Mouse (Mus musculus) monocyte, adult 5-6 weeks (primary cell): ENCODE data around the gene Lrsam1. TPM values are rescaled to one million over a fixed set of nuclear protein-coding genes. Genes with fewer than 3 reads are reported as not detected.

Experiments used
- ATAC-seq: fragments of 153-309, 156-312 bp; replicated peaks from 2 replicates; pipeline ENCODE4 v1.8.0; 2017; ENCODE audit warnings: mild to moderate bottlenecking; ENCODE audit not compliant: low TSS enrichment, insufficient number of reproducible peaks, severe bottlenecking, poor library complexity, low FRiP score
- total RNA-seq: library from RNA; stranded (forward); fragments of 200-1000, 200-491, 200-594 nt; gene quantifications from 3 replicates; pipeline ENCODE4 v1.2.3, GENCODE M21; 2017

Gene Lrsam1
- total RNA-seq, 1 experiment from 2014 or later = 6.6 TPM

DNA sequence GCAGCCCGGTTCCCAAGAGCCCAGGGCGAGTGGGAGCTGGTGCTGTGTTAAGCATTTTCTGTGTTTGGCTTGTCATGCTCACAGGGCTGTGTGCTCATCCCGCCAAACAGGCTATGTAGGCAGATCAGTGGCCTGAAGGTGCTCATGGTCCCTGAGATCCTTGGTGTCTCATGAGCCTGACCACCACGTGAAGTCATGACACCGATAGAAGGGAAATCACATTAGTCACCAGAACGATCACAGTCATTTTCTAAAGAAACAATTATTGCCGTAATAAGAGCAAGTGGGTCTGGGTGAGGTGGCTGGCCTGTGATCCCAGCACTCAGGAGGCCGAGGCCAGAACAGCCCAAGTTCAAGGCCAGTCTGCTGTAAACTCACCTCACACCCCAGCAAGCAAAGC, 54.0 kb downstream of the Lrsam1 start:
- ATAC-seq = no peak

DNA sequence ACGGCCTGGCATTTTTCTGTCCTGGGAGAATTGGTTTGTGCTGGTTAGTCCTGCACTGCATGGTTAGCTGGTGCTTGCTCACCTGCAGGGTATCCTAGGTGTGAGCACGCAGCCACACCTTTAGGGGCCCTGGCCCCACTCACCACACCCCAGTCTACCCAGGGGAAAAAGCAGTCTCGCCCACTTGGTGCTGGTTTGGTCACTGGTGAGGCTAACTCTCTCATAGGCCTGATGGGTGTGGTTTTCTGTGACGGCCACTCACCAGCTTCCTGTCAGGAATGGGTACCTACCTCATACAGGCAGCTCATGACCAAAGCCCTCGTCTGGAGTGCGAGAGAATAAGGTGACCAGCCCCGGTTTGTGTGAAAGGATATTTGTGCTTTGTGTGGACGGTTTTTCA, 56.1 kb downstream of the Lrsam1 start:
- no peak for ATAC-seq

DNA sequence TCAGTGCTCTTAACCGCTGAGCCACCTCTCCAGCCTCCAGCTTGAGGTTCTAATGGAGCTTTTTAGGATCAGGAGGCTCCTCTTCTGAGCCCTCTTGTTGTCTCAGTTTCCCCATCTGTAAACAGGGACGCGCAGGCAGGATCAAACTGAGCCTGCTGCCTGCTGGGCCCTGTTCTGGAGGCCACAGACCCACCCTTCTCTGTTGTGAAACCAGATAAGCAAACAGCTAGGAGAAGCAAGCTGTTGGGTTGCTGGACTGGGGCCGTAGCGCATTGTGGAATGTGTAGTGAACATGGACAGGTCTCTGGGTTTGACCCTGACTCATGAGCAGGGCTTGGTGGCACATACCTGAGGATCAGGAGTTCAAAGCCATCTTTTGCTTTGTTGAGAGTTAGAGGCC, 56.8 kb downstream of the Lrsam1 start:
- ATAC-seq = no peak

DNA sequence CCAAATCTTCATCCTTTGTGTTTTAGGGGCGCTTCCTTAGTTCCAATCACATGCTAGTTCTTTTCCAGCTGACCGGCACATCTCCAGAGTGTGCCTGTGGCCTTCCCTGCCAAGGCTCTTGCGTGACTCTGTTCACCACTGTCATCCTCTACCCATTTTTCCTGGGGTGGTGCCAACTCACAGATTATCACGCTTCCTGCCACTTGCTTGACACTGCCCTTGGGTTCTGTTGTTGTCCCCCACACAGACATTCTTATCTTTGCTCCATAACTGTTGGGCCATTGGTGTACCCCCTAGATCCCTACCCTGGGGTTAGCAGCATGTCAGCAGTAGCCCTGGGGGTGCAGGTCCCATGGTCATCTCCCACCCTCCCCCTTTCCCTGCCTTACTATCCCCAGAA, 57.9 kb downstream of the Lrsam1 start:
- ATAC-seq = no peak

DNA sequence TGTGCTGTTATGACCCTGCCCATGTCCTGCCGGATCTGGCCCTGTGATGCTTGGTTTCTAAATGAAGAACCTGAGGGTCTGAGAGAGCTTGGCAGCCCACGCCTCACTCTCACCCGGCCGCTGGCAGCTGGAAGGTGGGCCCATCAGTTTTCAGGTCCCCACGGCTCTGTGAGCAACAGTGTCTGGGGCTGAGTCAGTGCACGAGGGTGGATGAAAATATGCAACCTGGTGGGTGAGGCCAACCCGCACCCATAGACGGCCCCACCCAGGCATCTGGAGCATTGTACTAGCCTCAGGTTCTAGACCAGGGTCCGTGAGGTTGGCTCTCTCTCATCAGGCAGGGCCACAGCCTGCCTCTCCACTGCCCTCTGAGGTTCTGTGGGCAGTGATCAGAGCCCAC, 59.3 kb downstream of the Lrsam1 start:
- ATAC-seq = no peak

DNA sequence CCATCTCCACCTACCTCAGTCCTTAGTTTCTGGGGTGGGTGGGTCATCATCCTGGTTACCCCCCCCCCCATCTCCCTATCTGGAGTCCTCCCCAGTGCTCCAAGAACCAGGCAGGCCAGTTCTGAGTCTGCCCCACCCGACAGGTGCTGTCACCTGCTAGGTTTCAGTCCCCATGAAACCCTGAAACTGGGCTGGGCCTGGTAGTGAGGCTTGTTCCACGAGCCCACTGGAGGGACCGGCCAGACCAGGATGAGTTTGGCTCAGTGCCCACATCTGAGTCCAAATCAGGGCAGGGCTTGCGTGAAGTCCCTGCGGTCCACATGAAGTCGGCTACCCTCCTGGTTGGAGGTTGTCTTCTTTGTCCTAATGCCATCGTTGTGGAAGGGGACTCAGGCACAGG, 62.4 kb downstream of the Lrsam1 start:
- no peak for ATAC-seq

DNA sequence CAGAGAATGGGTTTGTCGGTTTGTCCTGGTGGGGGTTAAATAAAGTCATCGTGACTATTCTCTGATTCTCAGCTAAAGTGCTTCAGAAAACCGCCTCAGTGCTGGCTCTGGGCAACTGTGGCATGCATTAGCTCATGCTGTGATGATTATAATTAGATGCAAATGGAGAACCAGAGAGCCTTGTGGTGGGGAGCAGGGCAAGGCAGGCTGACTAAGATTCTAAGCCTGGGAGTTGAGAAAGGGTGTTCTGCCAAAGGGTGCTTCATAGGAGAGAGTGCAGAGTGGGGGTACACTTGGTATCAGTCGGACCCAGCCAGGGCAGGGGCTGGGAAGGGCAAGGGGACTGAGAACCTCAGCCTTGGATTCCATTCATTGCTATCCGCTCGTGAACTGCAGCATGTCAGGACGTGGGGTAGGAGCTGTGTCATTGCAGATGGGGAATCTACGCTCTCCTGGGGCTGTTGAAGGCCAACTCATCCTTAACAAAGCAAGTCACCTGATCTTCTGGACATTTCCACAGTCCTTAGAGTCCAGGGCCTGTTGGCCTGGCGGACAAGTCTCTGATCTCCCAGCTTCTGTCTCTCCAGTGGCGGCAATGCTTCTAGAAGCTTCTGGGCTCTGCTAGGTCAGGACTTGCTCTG, 64.8 kb downstream of the Lrsam1 start:
- no peak for ATAC-seq

DNA sequence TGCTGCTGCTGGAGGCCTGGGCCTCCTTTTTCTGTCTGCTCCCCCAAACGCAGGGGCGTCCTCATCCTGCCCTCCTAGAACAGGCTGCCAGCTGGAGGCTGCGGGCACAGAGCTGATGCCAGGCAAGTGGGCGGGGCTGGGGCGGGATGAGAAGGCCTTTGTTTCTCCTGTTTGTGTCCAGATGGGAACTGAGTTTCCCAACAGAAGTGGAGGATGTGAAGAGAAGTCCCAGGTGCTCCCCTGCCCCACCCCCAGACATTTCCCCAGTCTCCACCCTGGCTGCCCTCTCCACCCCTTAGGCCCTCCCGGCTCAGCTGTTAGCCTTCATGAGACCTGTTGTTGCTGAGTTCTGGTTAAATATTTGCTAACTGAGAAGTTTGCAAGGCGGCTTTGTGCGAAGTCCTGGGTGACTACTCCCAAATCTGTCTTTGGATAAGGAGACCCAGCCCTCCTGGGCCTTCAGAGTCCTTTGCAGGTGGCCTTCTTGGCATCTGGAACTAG, 65.8 kb downstream of the Lrsam1 start:
- ATAC-seq = no peak

DNA sequence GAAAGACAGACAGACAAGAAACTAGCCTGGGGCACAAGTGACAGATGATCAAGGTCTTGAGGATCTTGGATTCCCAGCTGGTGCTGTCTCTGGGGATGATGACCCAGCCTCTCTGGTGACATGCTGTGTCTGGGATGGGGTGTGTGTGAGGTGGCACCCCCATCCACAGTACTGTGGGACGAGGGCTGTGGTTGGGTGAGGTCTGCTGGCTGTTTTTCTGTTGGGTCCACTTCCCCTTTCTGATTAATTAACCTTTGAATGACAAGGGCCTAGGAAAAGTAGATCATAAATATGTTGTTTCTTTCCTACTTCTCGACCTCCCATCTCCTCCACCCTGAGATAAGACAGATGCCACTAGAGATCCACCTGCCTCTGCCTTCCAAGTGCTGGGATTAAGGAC, 67.3 kb downstream of the Lrsam1 start:
- peak; percentile 54 for ATAC-seq

DNA sequence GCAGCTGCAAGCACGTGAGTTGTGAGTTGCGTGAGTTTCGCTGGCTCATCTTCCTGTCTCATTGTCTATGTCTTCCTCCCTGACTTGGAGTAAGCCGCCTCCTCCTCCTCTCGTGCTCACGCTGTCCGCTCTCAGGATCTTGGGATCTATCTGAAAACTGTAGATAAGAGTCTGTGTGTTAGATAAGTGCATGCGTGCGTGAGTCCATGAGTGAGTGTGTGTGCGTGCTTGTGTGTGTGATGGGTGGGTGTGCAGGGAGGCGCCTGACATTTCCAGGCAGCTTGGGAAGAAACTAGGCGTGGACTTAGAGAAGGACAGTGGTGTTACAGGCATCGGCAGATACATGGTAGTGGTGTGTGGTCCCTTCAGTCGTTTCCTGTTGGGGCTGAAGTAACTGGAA, 68.9 kb downstream of the Lrsam1 start:
- ATAC-seq = no peak

DNA sequence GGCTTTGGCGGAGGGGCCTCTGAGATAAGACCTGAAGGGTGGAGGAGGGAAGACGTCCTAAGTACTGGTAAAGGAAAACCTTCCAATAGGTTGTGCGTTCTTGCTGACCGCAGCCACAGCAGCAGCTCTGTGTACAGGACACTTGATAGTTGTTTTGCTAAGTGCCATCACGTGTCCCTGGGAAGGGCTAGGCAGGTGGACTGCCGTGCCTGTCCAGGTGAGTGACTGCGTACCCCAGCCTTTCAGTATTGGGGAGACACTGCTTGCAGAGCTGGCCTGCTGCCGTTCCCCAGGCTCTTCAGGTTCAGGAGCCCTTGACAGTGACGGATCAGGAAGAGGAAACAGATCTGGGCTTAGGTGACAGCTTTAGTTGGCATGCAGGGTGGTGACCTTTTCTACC, 70.1 kb downstream of the Lrsam1 start:
- ATAC-seq = 0 out of 2 replicates have a peak, but pooled peaks have one; percentile 5

DNA sequence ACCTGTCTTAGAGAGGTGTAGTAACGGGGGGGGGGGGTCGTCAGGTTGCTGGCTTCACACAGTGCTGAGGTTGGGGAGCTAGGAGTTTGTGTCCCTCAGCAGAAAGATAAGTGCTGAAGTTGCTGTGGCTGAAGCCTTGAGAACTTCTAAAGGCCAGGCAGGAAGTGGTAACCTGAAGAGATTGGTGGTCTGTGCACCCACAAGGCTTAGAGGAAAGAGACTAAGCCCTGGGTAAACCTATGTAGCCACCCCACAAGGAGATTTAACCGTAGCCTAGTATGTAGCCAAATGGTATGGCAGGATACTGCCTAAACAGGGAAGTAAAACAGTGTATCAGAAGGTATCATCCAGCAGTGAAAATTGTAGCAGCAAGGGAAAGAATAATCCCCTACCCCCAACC, 71.1 kb downstream of the Lrsam1 start:
- no peak for ATAC-seq

DNA sequence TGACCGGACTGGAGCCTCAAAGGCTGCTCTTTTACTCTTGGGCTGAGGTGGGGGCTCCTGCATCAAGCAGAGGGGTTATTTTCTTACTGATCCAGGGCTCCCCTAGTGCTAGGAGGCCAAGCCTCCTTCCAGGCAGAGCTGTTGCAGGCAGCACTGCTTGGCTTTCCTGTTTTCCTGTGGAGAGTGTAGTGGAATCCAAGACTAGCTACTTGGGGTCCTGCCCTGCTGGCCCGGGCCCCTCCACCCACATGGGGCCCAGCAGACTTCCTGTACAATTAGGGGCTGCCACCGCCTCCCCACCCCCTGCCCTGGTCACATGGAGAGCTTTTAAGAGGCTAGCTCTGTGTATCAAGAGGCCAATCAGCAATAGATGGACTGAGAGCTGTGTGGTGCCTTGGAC, 72.9 kb downstream of the Lrsam1 start:
- ATAC-seq = no peak

DNA sequence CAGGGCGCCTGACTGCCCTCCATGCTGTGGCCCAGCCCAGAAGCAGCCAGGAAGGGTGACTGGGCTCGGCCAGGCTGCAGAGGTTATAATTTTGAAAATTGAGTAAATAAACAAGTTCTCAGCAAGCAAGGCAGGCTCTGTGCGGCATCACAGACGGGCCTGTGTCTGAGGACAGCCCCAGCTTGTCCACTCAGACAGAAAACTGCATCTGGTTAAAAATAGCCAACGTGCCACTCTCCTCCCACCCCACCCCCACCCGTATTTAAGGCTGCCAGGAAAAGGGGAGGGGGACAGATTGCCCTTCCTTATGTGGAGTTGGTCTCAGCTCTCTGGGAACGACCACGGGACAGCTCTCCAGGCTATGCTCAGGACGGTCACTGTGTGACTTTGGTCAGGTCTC, 73.4 kb downstream of the Lrsam1 start:
- ATAC-seq = no peak

DNA sequence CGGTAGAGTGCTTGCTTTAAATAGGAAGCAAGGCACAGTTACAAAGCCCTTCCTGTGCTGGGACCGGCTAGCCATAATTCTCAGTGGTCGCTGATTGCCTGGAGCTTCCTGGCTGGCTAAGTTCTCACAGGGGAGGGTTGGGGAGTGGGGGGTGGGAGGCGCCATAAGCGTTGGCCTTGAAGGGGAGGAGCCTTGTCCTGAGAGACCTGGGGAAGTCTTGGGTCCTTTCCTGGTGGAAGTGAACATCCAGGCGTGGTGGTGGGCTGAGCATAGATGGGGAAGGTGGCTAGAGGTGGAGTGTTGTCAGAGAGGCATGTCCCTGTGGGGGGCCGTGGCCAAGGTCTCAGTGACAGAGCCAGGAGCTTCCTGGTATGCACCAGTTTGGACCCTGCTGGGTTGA, 76.7 kb downstream of the Lrsam1 start:
- no peak for ATAC-seq

DNA sequence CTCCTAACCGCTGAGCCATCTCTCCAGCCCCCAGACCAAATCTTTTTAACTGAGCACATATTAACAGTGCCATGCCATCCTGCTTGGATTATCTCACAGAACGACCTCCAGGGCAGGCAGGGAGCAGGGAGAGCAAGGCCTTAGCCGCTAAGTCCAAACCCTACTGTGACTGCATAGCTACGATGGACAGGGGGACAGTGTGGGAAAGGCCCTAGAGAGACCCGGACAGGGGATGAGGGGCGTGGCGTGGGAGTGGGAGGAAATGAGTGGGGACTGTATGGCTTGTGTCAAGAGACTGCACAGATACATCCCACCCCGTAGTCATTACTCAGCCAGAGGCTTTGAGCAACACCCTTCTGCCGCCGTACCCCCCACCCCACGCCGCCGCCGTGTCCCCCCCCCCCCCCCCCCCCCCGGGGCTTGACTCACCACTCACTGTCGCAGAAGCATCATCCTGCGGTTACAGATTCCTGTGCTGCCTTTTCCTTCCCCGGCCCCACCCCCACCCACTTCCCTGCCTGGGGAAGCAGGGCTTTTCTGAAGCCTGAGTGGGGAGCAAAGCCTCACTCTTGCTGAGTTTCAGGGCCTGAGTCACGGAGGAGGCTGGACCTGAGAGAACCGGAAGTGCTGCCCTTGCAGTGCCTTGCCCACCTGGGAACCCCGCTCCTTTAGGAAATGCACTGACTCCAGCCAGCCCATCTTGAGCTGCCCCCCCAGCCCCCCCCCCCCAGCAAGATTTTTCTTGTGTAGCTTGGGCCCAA, 79.0 kb downstream of the Lrsam1 start:
- peak; percentile 61 for ATAC-seq

DNA sequence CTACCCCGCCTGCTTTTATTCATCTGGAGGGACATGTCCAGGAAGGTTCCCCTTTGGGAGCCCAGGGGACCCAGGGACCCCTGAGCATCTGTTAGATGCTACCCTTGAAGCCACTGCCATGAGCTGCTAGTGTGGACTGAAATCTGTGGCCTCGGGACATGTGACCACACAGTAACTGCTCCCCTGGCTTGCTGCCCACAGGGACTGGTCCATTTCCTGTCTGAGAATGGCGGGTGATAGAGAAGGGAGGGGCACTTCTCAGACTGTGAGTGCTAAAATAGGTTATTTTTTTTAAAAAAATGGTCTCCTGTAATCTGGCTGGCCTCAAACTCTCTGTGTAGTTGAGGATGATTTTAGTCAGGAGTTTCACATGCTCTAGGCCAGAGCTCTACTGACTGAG, 79.7 kb downstream of the Lrsam1 start:
- peak; percentile 69 for ATAC-seq

DNA sequence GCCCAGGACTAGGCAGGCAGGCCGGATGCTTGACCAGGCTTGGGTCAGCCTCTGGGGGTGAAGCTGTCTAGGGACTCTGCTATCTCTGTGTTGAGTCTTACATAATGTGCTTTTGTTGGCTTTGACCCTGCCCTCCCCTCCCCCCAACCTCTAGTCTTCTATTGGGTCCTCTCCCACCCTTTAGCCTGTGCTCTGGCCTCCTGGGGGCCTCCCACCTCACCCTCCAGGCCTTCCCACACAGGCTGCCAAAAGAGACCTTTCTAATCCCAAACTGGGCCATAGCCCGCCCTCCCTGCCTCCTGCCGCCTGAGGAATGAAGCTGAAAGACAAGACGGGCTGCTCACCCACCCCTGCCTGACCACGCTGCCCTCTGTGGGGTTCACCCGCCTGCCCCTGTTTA, 80.4 kb downstream of the Lrsam1 start:
- ATAC-seq = no peak

DNA sequence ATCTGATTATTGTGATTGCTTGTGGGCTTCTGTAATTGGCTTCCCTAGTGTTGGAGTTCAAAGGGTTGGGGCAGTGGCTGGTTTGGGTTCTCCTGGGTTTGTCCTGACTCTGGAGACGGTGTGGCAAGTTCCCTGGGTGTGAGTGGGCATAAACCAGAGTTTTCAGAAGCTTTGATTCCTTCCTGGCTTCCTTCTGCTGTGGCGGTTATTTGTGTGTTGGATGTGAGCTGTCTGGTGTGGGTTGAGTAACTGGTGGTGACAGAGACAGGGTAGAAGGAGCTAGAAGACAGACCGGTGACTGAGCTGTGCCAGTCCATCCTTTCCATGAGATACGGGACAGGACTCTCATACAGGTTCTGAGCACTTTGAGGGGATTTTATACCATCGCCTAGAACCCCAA, 81.8 kb downstream of the Lrsam1 start:
- no peak for ATAC-seq

DNA sequence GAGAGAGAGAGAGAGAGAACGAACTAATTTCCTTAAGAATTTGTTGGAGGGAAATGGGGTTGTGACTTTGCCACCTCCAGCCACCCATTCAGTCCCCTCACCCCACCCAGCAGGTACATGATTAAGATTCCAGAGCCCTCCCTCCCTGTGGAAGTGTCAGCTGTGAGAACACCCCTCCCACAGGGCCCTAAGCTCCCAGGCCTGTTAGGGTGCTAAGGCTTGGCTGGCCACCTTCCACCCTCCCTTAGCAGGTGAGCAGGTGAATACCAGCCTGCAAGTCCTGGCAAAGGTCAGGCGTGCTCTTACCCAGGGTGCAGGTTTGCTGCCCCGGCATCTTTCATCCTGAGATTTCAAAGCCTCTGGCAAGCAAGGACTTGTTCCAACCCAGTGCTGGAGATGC, 83.0 kb downstream of the Lrsam1 start:
- ATAC-seq = no peak
